Mouse (Mus musculus): ENCODE data around the gene Gm10775. TPM values are rescaled to one million over a fixed set of nuclear protein-coding genes. Genes with fewer than 3 reads are reported as not detected.

Gene Gm10775
- polyA plus RNA-seq (2012; rRNA removed): 0.21 and 0.23 TPM in 2 replicates

GRCm38 (mm10) chr13:65259239-65259638 is at the start of gene Gm10775:
Gene Gm10775, plus strand, starts transcription at chr13:65259539.

GRCm38 (mm10) chr13:65278383-65279341 is 19.3 kb downstream of the Gm10775 start, which contains the start of gene Zfp369:
Gene Zfp369, plus strand, starts transcription at chr13:65278814.

Other genes with a start within 250 kb of the Gm10775 start
- gene Spata31d1c, start 226.5 kb upstream of the Gm10775 start, polyA plus RNA-seq (2012; rRNA removed): not detected in 2 replicates
- gene Prss47, start 206.8 kb upstream of the Gm10775 start, polyA plus RNA-seq (2012; rRNA removed): not detected in 2 replicates
- 19.5 and 20.8 TPM in 2 replicates for gene Mfsd14b, start 146.6 kb upstream of the Gm10775 start, polyA plus RNA-seq (2012; rRNA removed)
- gene Olfr465-ps1, start 121.5 kb upstream of the Gm10775 start, polyA plus RNA-seq (2012; rRNA removed): not detected in 2 replicates
- gene Olfr466, start 109.3 kb upstream of the Gm10775 start, polyA plus RNA-seq (2012; rRNA removed): not detected in 2 replicates
- gene Nlrp4f, start 53.6 kb upstream of the Gm10775 start, polyA plus RNA-seq (2012; rRNA removed): 0.10 TPM in 2 replicates
- 49.8 and 52.2 TPM in 2 replicates for gene Zfp369, start 19.3 kb downstream of the Gm10775 start, polyA plus RNA-seq (2012; rRNA removed)

Data from central nervous system, embryonic 14 days (tissue).